Mouse (Mus musculus) intestine, embryonic 16.5 days (tissue): ENCODE measurements around the gene Rsph9. TPM values are rescaled to one million over a fixed set of nuclear protein-coding genes. Genes with fewer than 3 reads are reported as not detected.
A peak's percentile ranks its signal among the peaks of the same experiment; 100 is the strongest.

Experiments used
- ATAC-seq: fragments of 200-750 bp; cut with Nextera tagmentation; 2 replicates; pipeline ENCODE4 v1.8.0; 2017; ENCODE audit warnings: moderate TSS enrichment, moderate library complexity
- H3K27ac ChIP-seq: fragments of 300-500 bp; sonication (generic); 2 replicates; pipeline ENCODE4 v1.5.1; 2014; ENCODE audit warnings: mild to moderate bottlenecking, low read length
- H3K27me3 ChIP-seq: fragments of 300-500 bp; sonication (generic); replicated peaks from 2 replicates; pipeline ENCODE4 v1.6.1; 2014; ENCODE audit warnings: low read length, control low read depth, mixed read lengths; ENCODE audit not compliant: control insufficient read depth, insufficient read depth
- H3K36me3 ChIP-seq: fragments of 300-500 bp; sonication (generic); 2 replicates; pipeline ENCODE4 v1.6.1; 2014; ENCODE audit warnings: low read length, control low read depth; ENCODE audit not compliant: control insufficient read depth, insufficient read depth
- H3K4me1 ChIP-seq: fragments of 300-500 bp; sonication (generic); 2 replicates; pipeline ENCODE4 v1.6.1; 2014; ENCODE audit warnings: low read length, control low read depth, mixed read lengths; ENCODE audit not compliant: control insufficient read depth, insufficient read depth
- H3K4me2 ChIP-seq: fragments of 300-500 bp; sonication (generic); 2 replicates; pipeline ENCODE4 v1.6.1; 2014; ENCODE audit warnings: low read depth, low read length, control low read depth
- H3K4me3 ChIP-seq: fragments of 300-500 bp; sonication (generic); 2 replicates; pipeline ENCODE4 v1.5.1; 2014; ENCODE audit warnings: mild to moderate bottlenecking, low read length
- H3K9ac ChIP-seq: fragments of 300-500 bp; sonication (generic); 2 replicates; pipeline ENCODE4 v1.6.1; 2014; ENCODE audit warnings: low read depth, low read length
- H3K9me3 ChIP-seq: fragments of 300-500 bp; sonication (generic); 2 replicates; pipeline ENCODE4 v1.6.1; 2016; ENCODE audit warnings: low read length, control low read depth; ENCODE audit not compliant: control insufficient read depth
- WGBS: fragments of 180-500 bp; shearing (Covaris S2); extraction: QIAGEN DNeasy Blood & Tissue Kit; methylation state at CpG from one replicate; pipeline ENCODE4 v1.1.7; 2014; 5-methylcytosine and 5-hydroxymethylcytosine counted together
- polyA plus RNA-seq: library from polyadenylated mRNA; unstranded; fragments of >200 nt; fragmentation: Nextera tagmentation; extraction: Ambion mirVana; gene quantifications from 2 replicates; pipeline ENCODE4 v1.2.1, GENCODE M21; 2015

Gene Rsph9
- polyA plus RNA-seq, 1 experiment from 2014 or later, result 8.8 TPM

GRCm38 (mm10) chr17:46079037-46079436 lies 65.0 kb downstream of the Rsph9 start:
- no peak overlapping the region for H3K4me3 ChIP-seq
- H3K27me3 ChIP-seq, result no peaks in the 10 kb centered on the region
- H3K4me2 ChIP-seq, result no peak overlapping the region
- H3K9ac ChIP-seq, result no peak overlapping the region
- peaks cover 12% of the 10 kb centered on the region for H3K4me1 ChIP-seq
- H3K27ac ChIP-seq, result no peak overlapping the region
- H3K36me3 ChIP-seq, result no peaks in the 10 kb centered on the region
- ATAC-seq, result no peak
- WGBS, result 65% methylated on average over 2 of the region's 2 CpGs
- no peaks in the 10 kb centered on the region for H3K9me3 ChIP-seq

- H3K9me3 ChIP-seq, result no peaks in the 10 kb centered on the region
- no peak overlapping the region for H3K27ac ChIP-seq
- H3K4me1 ChIP-seq, result peaks cover 18% of the 10 kb centered on the region
- H3K27me3 ChIP-seq, result no peaks in the 10 kb centered on the region
- WGBS, result 89% methylated on average over 12 of the region's 12 CpGs
- no peaks in the 10 kb centered on the region for H3K36me3 ChIP-seq
- no peak overlapping the region for H3K9ac ChIP-seq
- no peak overlapping the region for H3K4me3 ChIP-seq
- ATAC-seq, result no peak
- no peak overlapping the region for H3K4me2 ChIP-seq
Measured at GRCm38 (mm10) chr17:46077921-46078534, 66.0 kb downstream of the Rsph9 start.

- Histone ChIP-seq H3K9me3 (no peaks in the 10 kb centered on the region), H3K36me3 (no peaks in the 10 kb centered on the region), H3K4me2 (no peak overlapping the region), H3K4me3 (no peak overlapping the region), H3K27me3 (no peaks in the 10 kb centered on the region), H3K27ac (no peak overlapping the region), H3K9ac (no peak overlapping the region), H3K4me1 (peaks cover 18% of the 10 kb centered on the region)
- WGBS, result 42% methylated on average over 1 of the region's 1 CpGs
- peak; percentile 13; the same call in 1 of the 2 replicates for ATAC-seq
Measured at GRCm38 (mm10) chr17:46076260-46076551, 67.8 kb downstream of the Rsph9 start.

- Histone ChIP-seq H3K4me3 (no peak overlapping the region), H3K4me2 (no peak overlapping the region), H3K4me1 (peaks cover 18% of the 10 kb centered on the region), H3K36me3 (no peaks in the 10 kb centered on the region), H3K9me3 (no peaks in the 10 kb centered on the region), H3K9ac (no peak overlapping the region), H3K27ac (no peak overlapping the region), H3K27me3 (no peaks in the 10 kb centered on the region)
- WGBS, result 74% methylated on average over 5 of the region's 5 CpGs
- peak; percentile 19 for ATAC-seq
Measured at GRCm38 (mm10) chr17:46075551-46076259, 68.3 kb downstream of the Rsph9 start.

GRCm38 (mm10) chr17:46075116-46075485 lies 68.9 kb downstream of the Rsph9 start:
- no peak overlapping the region; the same call in 1 of the 2 replicates for H3K27ac ChIP-seq
- peak; percentile 30 for ATAC-seq
- H3K4me1 ChIP-seq, result peaks cover 18% of the 10 kb centered on the region
- H3K9ac ChIP-seq, result no peak overlapping the region
- 61% methylated on average over 3 of the region's 3 CpGs for WGBS
- no peaks in the 10 kb centered on the region for H3K9me3 ChIP-seq
- no peak overlapping the region for H3K4me3 ChIP-seq
- H3K4me2 ChIP-seq, result no peak overlapping the region
- no peaks in the 10 kb centered on the region for H3K27me3 ChIP-seq
- no peaks in the 10 kb centered on the region for H3K36me3 ChIP-seq

GRCm38 (mm10) chr17:46074398-46075115 lies 69.5 kb downstream of the Rsph9 start:
- WGBS, result 47% methylated on average over 7 of the region's 7 CpGs
- Histone ChIP-seq H3K27ac (peak overlapping the region; percentile 10; the same call in 1 of the 2 replicates), H3K9ac (peak overlapping the region; percentile 55), H3K4me1 (peaks cover 18% of the 10 kb centered on the region), H3K4me2 (peak overlapping the region; percentile 59), H3K9me3 (no peaks in the 10 kb centered on the region), H3K4me3 (peak overlapping the region; percentile 27), H3K27me3 (no peaks in the 10 kb centered on the region), H3K36me3 (no peaks in the 10 kb centered on the region)
- ATAC-seq, result peak; percentile 9; the same call in 1 of the 2 replicates

- 15% methylated on average over 23 of the region's 23 CpGs for WGBS
- Histone ChIP-seq H3K27me3 (no peaks in the 10 kb centered on the region), H3K27ac (peak overlapping the region; percentile 14; the same call in 1 of the 2 replicates), H3K9me3 (no peaks in the 10 kb centered on the region), H3K4me2 (peak overlapping the region; percentile 59), H3K36me3 (no peaks in the 10 kb centered on the region), H3K4me1 (peaks cover 18% of the 10 kb centered on the region), H3K9ac (peak overlapping the region; percentile 55), H3K4me3 (peak overlapping the region; percentile 27)
- peak; percentile 84 for ATAC-seq
Measured at GRCm38 (mm10) chr17:46073730-46074301, 70.2 kb downstream of the Rsph9 start.
